Mouse (Mus musculus): Measurements from ENCODE around the gene Cdk12. TPM values are rescaled to one million over a fixed set of nuclear protein-coding genes. Genes with fewer than 3 reads are reported as not detected.
"Not testable (repeated sequence)": the region's sequence is repeated elsewhere in the genome, so short reads cannot be mapped to it uniquely, and the experiment has no call there.

Gene Cdk12
- 12.7 and 13.0 TPM in 2 replicates for polyA plus RNA-seq (2016; fragmentation: Nextera tagmentation; extraction: Ambion mirVana)

GRCm38 (mm10) chr11:98202641-98203350 is at the start of gene Cdk12:
Gene Cdk12 (plus strand): TSS chr11:98203059.
- peak; percentile 98 for DNase-seq (ENCODE audit: low spot score)
- WGBS = under 1% methylated on average over 63 of the region's 63 CpGs
- H3K4me1 ChIP-seq = peaks cover 24% of the 10 kb centered on the region
- H3K27ac ChIP-seq (replicated peaks) = peak within 1 kb of the TSS; percentile 100
- H3K36me3 ChIP-seq (replicated peaks) = peaks cover 19% of the 10 kb centered on the region
- peak within 1 kb of the TSS; percentile 98 for H3K4me3 ChIP-seq
- H3K27me3 ChIP-seq (replicated peaks; ENCODE audit: low read depth, poor library complexity, severe bottlenecking) = no peaks in the 10 kb centered on the region
- no peaks in the 10 kb centered on the region for H3K9me3 ChIP-seq

DNA sequence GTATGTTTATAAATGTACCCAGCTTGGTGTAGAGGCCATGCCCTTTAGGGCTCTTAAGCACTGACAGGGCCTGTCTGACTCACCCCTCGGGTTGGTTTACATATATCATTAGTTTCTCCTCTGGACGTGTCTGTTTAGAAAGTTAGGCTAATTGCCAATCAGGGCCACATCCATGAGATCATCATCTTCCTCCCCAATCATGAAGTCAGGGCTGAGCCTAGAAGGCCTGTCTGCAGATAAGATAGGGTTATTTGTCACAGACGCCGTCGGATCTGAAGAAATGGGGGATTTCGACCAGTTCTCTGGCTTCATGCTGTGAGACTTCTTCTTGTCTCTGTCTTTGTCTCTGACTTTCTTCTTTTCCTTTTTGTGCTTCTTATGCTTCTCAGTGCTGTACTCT is 47.8 kb upstream of the Cdk12 start:
- no peaks in the 10 kb centered on the region for H3K4me1 ChIP-seq
- peaks cover 70% of the 10 kb centered on the region for H3K36me3 ChIP-seq (replicated peaks)
- H3K27me3 ChIP-seq (replicated peaks; ENCODE audit: low read depth, poor library complexity, severe bottlenecking) = no peaks in the 10 kb centered on the region
- no peaks in the 10 kb centered on the region for H3K9me3 ChIP-seq
- no peak for DNase-seq (ENCODE audit: low spot score)
- no peak overlapping the region for H3K4me3 ChIP-seq
- H3K27ac ChIP-seq (replicated peaks) = no peak overlapping the region
- WGBS = 85% methylated on average over 6 of the region's 6 CpGs

GRCm38 (mm10) chr11:98168400-98168799 is 34.5 kb upstream of the Cdk12 start:
- H3K36me3 ChIP-seq (replicated peaks) = peaks cover 100% of the 10 kb centered on the region
- 77% methylated on average over 1 of the region's 1 CpGs for WGBS
- no peaks in the 10 kb centered on the region for H3K27me3 ChIP-seq (replicated peaks; ENCODE audit: low read depth, poor library complexity, severe bottlenecking)
- no peak overlapping the region for H3K4me3 ChIP-seq
- no peaks in the 10 kb centered on the region for H3K4me1 ChIP-seq
- no peak overlapping the region for H3K27ac ChIP-seq (replicated peaks)
- no peaks in the 10 kb centered on the region for H3K9me3 ChIP-seq
- DNase-seq (ENCODE audit: low spot score) = no peak

GRCm38 (mm10) chr11:98182149-98182548 is 20.7 kb upstream of the Cdk12 start:
- not testable (repeated sequence) for H3K4me1 ChIP-seq, H3K4me3 ChIP-seq

DNA sequence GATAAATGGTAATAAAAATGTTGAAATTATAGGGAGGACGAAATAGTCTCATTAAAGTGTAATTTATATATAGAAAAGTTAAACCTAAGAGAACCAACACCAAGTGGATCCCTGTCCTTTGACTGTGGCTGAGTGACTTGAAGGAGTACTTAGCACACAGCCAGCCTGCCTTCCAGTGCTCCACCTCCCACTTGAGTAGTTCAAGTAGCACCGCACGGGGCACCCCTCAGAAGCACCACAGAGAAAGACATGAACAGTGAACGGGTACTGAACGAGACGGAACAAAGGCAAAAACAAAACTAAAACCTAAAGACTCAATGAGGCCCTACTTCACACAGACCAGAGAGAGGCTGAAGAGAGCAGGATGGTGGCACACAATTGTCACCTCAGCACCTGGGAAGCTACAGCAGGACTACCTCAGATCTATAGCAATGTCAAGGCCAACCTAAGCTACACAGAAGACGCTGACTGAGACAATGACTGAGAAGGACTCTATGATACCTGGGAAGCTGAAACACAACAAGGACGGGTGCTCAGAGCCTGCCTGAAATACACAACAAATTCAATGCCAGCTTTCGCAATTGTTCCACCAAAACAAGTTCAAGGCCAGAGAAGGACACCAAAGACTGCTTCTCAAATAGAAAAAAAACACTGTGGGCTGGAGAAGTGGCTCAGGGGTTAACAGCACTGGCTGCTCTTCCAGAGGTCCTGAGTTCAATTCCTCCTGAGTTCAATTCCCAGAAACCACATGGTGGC is 15.0 kb upstream of the Cdk12 start:
- WGBS = 91% methylated on average over 9 of the region's 9 CpGs
- H3K36me3 ChIP-seq (replicated peaks) = peaks cover 83% of the 10 kb centered on the region

More at GRCm38 (mm10) chr11:98182149-98182548, 20.7 kb upstream of the Cdk12 start:
- DNase-seq (ENCODE audit: low spot score); H3K27me3 ChIP-seq (replicated peaks; ENCODE audit: low read depth, poor library complexity, severe bottlenecking); H3K27ac ChIP-seq (replicated peaks); H3K9me3 ChIP-seq: not testable (repeated sequence)
- WGBS = 92% methylated on average over 3 of the region's 3 CpGs
- H3K36me3 ChIP-seq (replicated peaks) = peaks cover 96% of the 10 kb centered on the region

DNA sequence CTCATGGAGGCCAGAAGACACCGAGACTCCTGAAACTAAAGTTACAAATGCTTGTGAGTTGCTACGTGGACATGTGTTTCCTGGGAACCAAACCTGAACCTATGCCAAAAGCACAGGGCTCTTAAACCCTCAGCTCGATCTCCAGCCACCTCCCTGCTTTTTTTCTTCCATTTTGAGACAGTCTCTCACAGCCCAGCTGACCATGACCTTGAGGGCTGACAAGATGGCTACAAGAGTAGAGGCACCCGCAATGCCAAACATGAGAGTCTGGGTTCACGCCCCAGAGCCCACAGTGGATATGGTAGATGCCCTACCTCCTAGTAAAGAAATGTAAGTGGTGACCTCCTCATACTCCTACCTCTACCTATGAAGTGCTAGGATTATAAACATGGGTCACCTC is 12.0 kb upstream of the Cdk12 start:
- Histone ChIP-seq H3K27ac (replicated peaks) (no peak overlapping the region), H3K4me3 (no peak overlapping the region), H3K4me1 (peaks cover 13% of the 10 kb centered on the region), H3K27me3 (replicated peaks; ENCODE audit: low read depth, poor library complexity, severe bottlenecking) (no peaks in the 10 kb centered on the region), H3K36me3 (replicated peaks) (peaks cover 53% of the 10 kb centered on the region), H3K9me3 (no peaks in the 10 kb centered on the region)
- 92% methylated on average over 5 of the region's 5 CpGs for WGBS
- no peak for DNase-seq (ENCODE audit: low spot score)

More for the DNA sequence above, 15.0 kb upstream of the Cdk12 start:
- H3K27me3 ChIP-seq (replicated peaks; ENCODE audit: low read depth, poor library complexity, severe bottlenecking) = no peaks in the 10 kb centered on the region
- H3K4me1 ChIP-seq = peaks cover 9% of the 10 kb centered on the region
- no peak for DNase-seq (ENCODE audit: low spot score)
- H3K4me3 ChIP-seq = no peak overlapping the region
- H3K9me3 ChIP-seq = no peaks in the 10 kb centered on the region; the same call in 1 of the 2 replicates
- no peak overlapping the region for H3K27ac ChIP-seq (replicated peaks)

- H3K36me3 ChIP-seq (replicated peaks) = peaks cover 31% of the 10 kb centered on the region
- WGBS = under 1% methylated on average over 53 of the region's 53 CpGs
- H3K9me3 ChIP-seq = no peaks in the 10 kb centered on the region
- peaks cover 13% of the 10 kb centered on the region for H3K4me1 ChIP-seq
- no peaks in the 10 kb centered on the region for H3K27me3 ChIP-seq (replicated peaks; ENCODE audit: low read depth, poor library complexity, severe bottlenecking)
- H3K4me3 ChIP-seq = peak within 1 kb of the TSS; percentile 81
- DNase-seq (ENCODE audit: low spot score) = peak; percentile 94
- H3K27ac ChIP-seq (replicated peaks) = peak within 1 kb of the TSS; percentile 91
These were observed 9.7 kb upstream of the Cdk12 start, which contains the start of gene Med1 for GRCm38 (mm10) chr11:98192901-98193805. Gene Med1 (minus strand): TSS chr11:98193293.

- H3K36me3 ChIP-seq (replicated peaks) = peaks cover 11% of the 10 kb centered on the region
- H3K27me3 ChIP-seq (replicated peaks; ENCODE audit: low read depth, poor library complexity, severe bottlenecking) = no peaks in the 10 kb centered on the region
- DNase-seq (ENCODE audit: low spot score) = peak; percentile 47
- peak overlapping the region; percentile 100 for H3K27ac ChIP-seq (replicated peaks)
- H3K4me3 ChIP-seq = peak overlapping the region; percentile 98
- H3K9me3 ChIP-seq = no peaks in the 10 kb centered on the region
- 3% methylated on average over 27 of the region's 27 CpGs for WGBS
- H3K4me1 ChIP-seq = peaks cover 24% of the 10 kb centered on the region
These were observed 843 bp upstream of the Cdk12 start for GRCm38 (mm10) chr11:98201791-98202640.

- peak overlapping the region; percentile 100 for H3K27ac ChIP-seq (replicated peaks)
- peak overlapping the region; percentile 98 for H3K4me3 ChIP-seq
- under 1% methylated on average over 37 of the region's 37 CpGs for WGBS
- H3K27me3 ChIP-seq (replicated peaks; ENCODE audit: low read depth, poor library complexity, severe bottlenecking) = no peaks in the 10 kb centered on the region
- peaks cover 25% of the 10 kb centered on the region for H3K36me3 ChIP-seq (replicated peaks)
- H3K9me3 ChIP-seq = no peaks in the 10 kb centered on the region
- DNase-seq (ENCODE audit: low spot score) = no peak
- peaks cover 24% of the 10 kb centered on the region for H3K4me1 ChIP-seq
These were observed 572 bp downstream of the Cdk12 start for GRCm38 (mm10) chr11:98203351-98203911.

DNA sequence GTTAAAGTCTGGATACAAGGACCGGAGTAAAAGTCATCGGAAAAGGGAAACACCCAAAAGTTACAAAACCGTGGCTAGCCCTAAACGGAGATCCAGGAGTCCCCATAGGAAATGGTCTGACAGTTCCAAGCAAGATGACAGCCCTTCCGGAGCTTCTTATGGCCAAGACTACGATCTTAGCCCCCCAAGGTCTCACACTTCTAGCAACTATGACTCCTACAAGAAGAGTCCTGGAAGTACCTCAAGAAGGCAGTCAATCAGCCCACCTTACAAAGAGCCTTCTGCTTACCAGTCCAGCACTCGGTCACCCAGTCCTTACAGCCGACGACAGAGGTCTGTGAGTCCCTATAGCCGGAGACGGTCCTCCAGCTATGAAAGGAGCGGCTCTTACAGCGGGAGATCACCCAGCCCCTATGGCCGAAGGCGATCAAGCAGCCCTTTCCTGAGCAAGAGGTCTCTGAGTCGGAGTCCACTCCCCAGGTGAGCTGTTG is 1.1 kb downstream of the Cdk12 start:
- DNase-seq (ENCODE audit: low spot score) = peak; percentile 30

GRCm38 (mm10) chr11:98205463-98205862 is 2.6 kb downstream of the Cdk12 start:
- H3K9me3 ChIP-seq = no peaks in the 10 kb centered on the region
- no peak overlapping the region for H3K27ac ChIP-seq (replicated peaks)
- DNase-seq (ENCODE audit: low spot score) = no peak
- peak overlapping the region; percentile 98 for H3K4me3 ChIP-seq
- H3K27me3 ChIP-seq (replicated peaks; ENCODE audit: low read depth, poor library complexity, severe bottlenecking) = no peaks in the 10 kb centered on the region
- peaks cover 45% of the 10 kb centered on the region for H3K36me3 ChIP-seq (replicated peaks)
- H3K4me1 ChIP-seq = peaks cover 24% of the 10 kb centered on the region

More for the DNA sequence above, 1.1 kb downstream of the Cdk12 start:
- Histone ChIP-seq H3K4me1 (peaks cover 24% of the 10 kb centered on the region), H3K9me3 (no peaks in the 10 kb centered on the region), H3K36me3 (replicated peaks) (peaks cover 30% of the 10 kb centered on the region), H3K27ac (replicated peaks) (peak overlapping the region; percentile 100; the same call in 1 of the 2 replicates), H3K4me3 (peak overlapping the region; percentile 98), H3K27me3 (replicated peaks; ENCODE audit: low read depth, poor library complexity, severe bottlenecking) (no peaks in the 10 kb centered on the region)
- under 1% methylated on average over 16 of the region's 16 CpGs for WGBS
